Mouse (Mus musculus): ENCODE results near the gene E130116L18Rik. TPM values are rescaled to one million over a fixed set of nuclear protein-coding genes. Genes with fewer than 3 reads are reported as not detected.
"Not testable (repeated sequence)": the region's sequence is repeated elsewhere in the genome, so short reads cannot be mapped to it uniquely, and the experiment has no call there.

Gene E130116L18Rik
- 1.1 TPM in 1 of 2 replicates, not detected in the other for polyA plus RNA-seq (2012; rRNA removed)

GRCm38 (mm10) chr5:25222752-25223702 is at the start of gene E130116L18Rik:
TSS of gene E130116L18Rik (minus strand) at chr5:25223153.
- no peak for DNase-seq (ENCODE audit: low read depth)

GRCm38 (mm10) chr5:25268258-25268888 is 45.4 kb upstream of the E130116L18Rik start:
- peak; percentile 13 for DNase-seq (ENCODE audit: low read depth)

- DNase-seq (ENCODE audit: low read depth), result no peak
Measured at GRCm38 (mm10) chr5:25262266-25262665, 39.3 kb upstream of the E130116L18Rik start.

GRCm38 (mm10) chr5:25261452-25261851 is 38.5 kb upstream of the E130116L18Rik start:
- DNase-seq (ENCODE audit: low read depth), result no peak

GRCm38 (mm10) chr5:25256686-25257085 is 33.7 kb upstream of the E130116L18Rik start:
- no peak for DNase-seq (ENCODE audit: low read depth)

- no peak for DNase-seq (ENCODE audit: low read depth)
Measured at GRCm38 (mm10) chr5:25254491-25254890, 31.5 kb upstream of the E130116L18Rik start.

GRCm38 (mm10) chr5:25252825-25253544 is 30.0 kb upstream of the E130116L18Rik start:
- no peak for DNase-seq (ENCODE audit: low read depth)

GRCm38 (mm10) chr5:25252423-25252822 is 29.5 kb upstream of the E130116L18Rik start:
- DNase-seq (ENCODE audit: low read depth), result no peak

GRCm38 (mm10) chr5:25247036-25247435 is 24.1 kb upstream of the E130116L18Rik start:
- DNase-seq (ENCODE audit: low read depth), result no peak

- DNase-seq (ENCODE audit: low read depth), result no peak
Measured at GRCm38 (mm10) chr5:25246473-25246865, 23.5 kb upstream of the E130116L18Rik start.

- DNase-seq (ENCODE audit: low read depth), result no peak
Measured at GRCm38 (mm10) chr5:25245806-25246472, 23.0 kb upstream of the E130116L18Rik start.

- DNase-seq (ENCODE audit: low read depth), result no peak
Measured at GRCm38 (mm10) chr5:25243101-25243500, 20.1 kb upstream of the E130116L18Rik start.

- DNase-seq (ENCODE audit: low read depth), result not testable (repeated sequence)
Measured at GRCm38 (mm10) chr5:25224377-25224776, 1.4 kb upstream of the E130116L18Rik start.

GRCm38 (mm10) chr5:25221604-25222003 is 1.3 kb downstream of the E130116L18Rik start, which contains the start of gene Galnt11:
TSS of gene Galnt11 (plus strand) at chr5:25221904.
- DNase-seq (ENCODE audit: low read depth), result no peak

GRCm38 (mm10) chr5:25215006-25215405 is 7.9 kb downstream of the E130116L18Rik start:
- DNase-seq (ENCODE audit: low read depth), result no peak

GRCm38 (mm10) chr5:25213216-25213615 is 9.7 kb downstream of the E130116L18Rik start:
- DNase-seq (ENCODE audit: low read depth), result not testable (repeated sequence)

- no peak for DNase-seq (ENCODE audit: low read depth)
Measured at GRCm38 (mm10) chr5:25211872-25212271, 11.1 kb downstream of the E130116L18Rik start.

GRCm38 (mm10) chr5:25190521-25190920 is 32.4 kb downstream of the E130116L18Rik start:
- DNase-seq (ENCODE audit: low read depth), result no peak

- DNase-seq (ENCODE audit: low read depth), result no peak
Measured at GRCm38 (mm10) chr5:25188802-25189201, 34.2 kb downstream of the E130116L18Rik start.

- no peak for DNase-seq (ENCODE audit: low read depth)
Measured at GRCm38 (mm10) chr5:25187727-25188126, 35.2 kb downstream of the E130116L18Rik start.

- peak; percentile 28 for DNase-seq (ENCODE audit: low read depth)
Measured at GRCm38 (mm10) chr5:25184594-25184993, 38.4 kb downstream of the E130116L18Rik start.
